Mouse (Mus musculus): ENCODE measurements at regions not wholly inside any gene's neighbourhood (a gene's known extent, or its start where the extent isn't known, plus 50 kb on each side); places are given as distances from the start of the nearest gene placed in this dataset.

DNA sequence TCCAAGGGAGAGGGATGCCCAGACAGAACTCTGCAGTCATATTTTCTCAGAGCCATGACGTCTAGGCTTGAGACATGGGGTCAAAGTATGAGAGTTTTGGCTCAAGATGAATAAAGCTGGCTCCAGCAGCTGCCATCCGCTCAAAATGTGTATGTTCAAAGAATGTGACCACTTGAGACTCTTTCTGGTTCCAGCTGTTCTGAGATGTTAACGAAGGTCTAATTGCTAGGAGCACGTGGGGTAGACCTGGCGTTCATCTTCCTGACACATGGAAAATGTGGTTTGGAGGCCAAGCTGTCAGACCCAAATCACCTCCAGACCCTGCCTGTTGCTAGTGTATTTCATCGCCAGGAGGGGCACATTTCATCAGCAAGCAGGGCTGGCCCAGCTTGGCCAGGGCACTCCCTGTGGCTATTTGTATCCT, 58.9 kb upstream of the Ankrd1 start:
- no peaks in the 10 kb centered on the region for H3K4me1 ChIP-seq (ENCODE audit: insufficient read depth)
- no peak overlapping the region for H3K4me3 ChIP-seq (ENCODE audit: low read depth, low read length)
- TF ChIP-seq EP300 (IDR thresholded peaks at IDR 0.05; ENCODE audit: low read depth) (no peak), CTCF (IDR thresholded peaks at IDR 0.05; ENCODE audit: low read depth) (no peak)
- no peak overlapping the region for H3K27ac ChIP-seq (ENCODE audit: low read depth)
- 68% methylated on average over 6 of the region's 6 CpGs for WGBS (ENCODE audit: insufficient replicate concordance)
- no peaks in the 10 kb centered on the region for H3K36me3 ChIP-seq (replicated peaks; ENCODE audit: insufficient read depth, low read length)
- H3K27me3 ChIP-seq (ENCODE audit: insufficient read depth, low read length), result no peaks in the 10 kb centered on the region
- no peak overlapping the region for H3K4me2 ChIP-seq (ENCODE audit: low read depth, low read length)
- H3K9ac ChIP-seq (replicated peaks), result no peak overlapping the region
- no peak for ATAC-seq
- no peak for DNase-seq
- H3K9me3 ChIP-seq (ENCODE audit: low read length), result no peaks in the 10 kb centered on the region

DNA sequence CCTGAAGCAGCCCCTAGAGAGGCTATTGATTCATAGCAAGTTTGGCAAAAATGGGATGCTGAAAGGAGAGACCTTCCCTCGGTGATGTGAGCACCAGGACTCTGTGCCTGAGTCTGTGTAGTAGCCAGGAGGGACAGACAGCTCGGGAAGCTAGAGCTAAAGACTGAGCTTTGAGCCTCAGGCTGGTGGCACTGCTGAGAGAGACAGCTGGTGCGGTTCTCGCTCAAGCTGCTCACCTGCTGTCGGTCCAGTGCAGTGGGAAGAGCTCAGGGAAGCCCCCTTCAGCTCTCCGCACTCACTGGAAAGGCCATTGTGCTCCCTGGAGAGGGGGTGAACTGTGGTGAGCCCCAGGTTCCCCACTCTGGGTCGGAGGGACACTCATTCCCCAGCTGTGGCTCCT, 60.4 kb upstream of the Ankrd1 start:
- no peak for ATAC-seq
- H3K4me1 ChIP-seq (ENCODE audit: insufficient read depth), result no peaks in the 10 kb centered on the region
- 66% methylated on average over 7 of the region's 7 CpGs for WGBS (ENCODE audit: insufficient replicate concordance)

DNA sequence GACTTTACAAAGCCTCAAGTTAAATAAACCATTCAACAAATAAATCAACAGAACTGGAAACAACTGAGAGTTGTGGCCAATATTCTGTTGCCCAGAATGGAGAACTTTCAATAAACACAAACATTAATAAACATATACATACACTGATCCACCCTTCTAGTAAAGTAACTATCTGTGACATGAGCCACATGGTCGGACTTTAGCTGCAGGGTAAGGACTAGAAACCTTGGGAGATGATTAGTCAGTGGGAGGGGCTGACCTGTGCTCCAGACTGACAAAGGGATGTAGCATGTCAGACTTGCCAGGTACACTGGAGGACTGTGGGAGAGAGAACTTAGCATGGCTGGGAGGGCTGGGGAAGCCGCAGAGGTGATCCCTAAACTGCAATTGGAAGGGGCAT, 61.6 kb upstream of the Ankrd1 start:
- no peak for DNase-seq
- H3K9me3 ChIP-seq (ENCODE audit: low read length), result no peaks in the 10 kb centered on the region
- WGBS (ENCODE audit: insufficient replicate concordance), result 74% methylated on average over 2 of the region's 2 CpGs
- TF ChIP-seq EP300 (IDR thresholded peaks at IDR 0.05; ENCODE audit: low read depth), result no peak
- no peak for TF ChIP-seq CTCF (IDR thresholded peaks at IDR 0.05; ENCODE audit: low read depth)
- no peaks in the 10 kb centered on the region for H3K4me1 ChIP-seq (ENCODE audit: insufficient read depth)
- no peak overlapping the region for H3K27ac ChIP-seq (ENCODE audit: low read depth)
- H3K4me3 ChIP-seq (ENCODE audit: low read depth, low read length), result no peak overlapping the region
- H3K9ac ChIP-seq (replicated peaks), result no peak overlapping the region
- H3K4me2 ChIP-seq (ENCODE audit: low read depth, low read length), result no peak overlapping the region
- ATAC-seq, result no peak
- no peaks in the 10 kb centered on the region for H3K27me3 ChIP-seq (ENCODE audit: insufficient read depth, low read length)
- no peaks in the 10 kb centered on the region for H3K36me3 ChIP-seq (replicated peaks; ENCODE audit: insufficient read depth, low read length)

More for the DNA sequence above, 60.4 kb upstream of the Ankrd1 start:
- no peak for TF ChIP-seq CTCF (IDR thresholded peaks at IDR 0.05; ENCODE audit: low read depth)
- H3K4me3 ChIP-seq (ENCODE audit: low read depth, low read length), result no peak overlapping the region
- no peaks in the 10 kb centered on the region for H3K9me3 ChIP-seq (ENCODE audit: low read length)
- no peak overlapping the region for H3K9ac ChIP-seq (replicated peaks)
- H3K27me3 ChIP-seq (ENCODE audit: insufficient read depth, low read length), result no peaks in the 10 kb centered on the region
- H3K27ac ChIP-seq (ENCODE audit: low read depth), result no peak overlapping the region
- no peak for DNase-seq
- no peak overlapping the region for H3K4me2 ChIP-seq (ENCODE audit: low read depth, low read length)
- no peaks in the 10 kb centered on the region for H3K36me3 ChIP-seq (replicated peaks; ENCODE audit: insufficient read depth, low read length)

DNA sequence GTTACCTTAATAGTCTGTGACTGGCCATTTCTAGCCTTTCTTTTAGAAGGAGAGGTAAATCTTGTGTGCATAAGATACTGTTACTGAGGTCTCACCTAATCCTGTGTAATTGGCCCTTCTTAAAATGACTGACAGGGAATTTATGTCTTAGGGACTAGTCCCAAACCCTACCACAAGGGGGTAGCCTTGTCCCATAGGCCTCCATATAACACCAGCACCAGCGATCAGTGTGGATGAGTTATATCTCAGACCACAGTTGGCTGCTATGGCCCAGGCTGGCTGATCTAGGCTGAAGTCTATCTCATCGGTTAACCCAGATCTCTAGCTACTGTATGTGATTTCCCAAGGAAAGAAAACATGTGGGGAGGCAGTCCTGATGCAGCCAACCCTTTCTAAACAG, 63.2 kb upstream of the Ankrd1 start:
- 7% methylated on average over 2 of the region's 2 CpGs for WGBS (ENCODE audit: insufficient replicate concordance)
- Histone ChIP-seq H3K4me2 (ENCODE audit: low read depth, low read length) (no peak overlapping the region), H3K27me3 (ENCODE audit: insufficient read depth, low read length) (no peaks in the 10 kb centered on the region), H3K4me3 (ENCODE audit: low read depth, low read length) (no peak overlapping the region), H3K4me1 (ENCODE audit: insufficient read depth) (no peaks in the 10 kb centered on the region), H3K36me3 (replicated peaks; ENCODE audit: insufficient read depth, low read length) (no peaks in the 10 kb centered on the region), H3K9me3 (ENCODE audit: low read length) (no peaks in the 10 kb centered on the region), H3K27ac (ENCODE audit: low read depth) (no peak overlapping the region), H3K9ac (replicated peaks) (no peak overlapping the region)
- ATAC-seq, result peak; percentile 58; the same call in 1 of the 2 replicates
- peak; percentile 93 for TF ChIP-seq CTCF (IDR thresholded peaks at IDR 0.05; ENCODE audit: low read depth)
- no peak for TF ChIP-seq EP300 (IDR thresholded peaks at IDR 0.05; ENCODE audit: low read depth)
- DNase-seq, result peak; percentile 64

DNA sequence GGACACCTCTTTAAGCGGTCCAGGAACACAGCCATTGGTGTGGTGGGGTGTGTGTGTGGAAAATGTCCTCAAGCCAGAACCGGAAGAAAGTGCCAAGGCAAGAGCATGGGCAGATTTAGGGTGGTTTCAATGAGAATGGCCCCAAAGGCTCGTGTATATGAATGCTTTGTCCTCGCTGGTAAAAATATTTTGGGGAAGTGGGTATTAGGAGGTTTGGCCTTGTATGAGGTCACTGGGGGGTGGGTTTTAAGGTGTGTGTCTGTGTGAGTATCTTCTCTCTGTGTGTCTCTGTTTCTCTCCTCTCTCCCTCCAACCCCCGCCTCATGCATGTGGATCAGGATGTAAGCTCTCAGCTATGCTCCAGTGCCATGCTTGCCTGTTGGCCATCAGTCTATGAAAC, 69.8 kb upstream of the Ankrd1 start:
- Histone ChIP-seq H3K4me3 (ENCODE audit: low read depth, low read length) (no peak overlapping the region), H3K4me1 (ENCODE audit: insufficient read depth) (no peaks in the 10 kb centered on the region), H3K27me3 (ENCODE audit: insufficient read depth, low read length) (no peaks in the 10 kb centered on the region), H3K9me3 (ENCODE audit: low read length) (no peaks in the 10 kb centered on the region), H3K36me3 (replicated peaks; ENCODE audit: insufficient read depth, low read length) (no peaks in the 10 kb centered on the region), H3K4me2 (ENCODE audit: low read depth, low read length) (no peak overlapping the region), H3K9ac (replicated peaks) (no peak overlapping the region), H3K27ac (ENCODE audit: low read depth) (no peak overlapping the region)
- ATAC-seq (no peak), DNase-seq (no peak)
- TF ChIP-seq EP300 (IDR thresholded peaks at IDR 0.05; ENCODE audit: low read depth) (no peak), CTCF (IDR thresholded peaks at IDR 0.05; ENCODE audit: low read depth) (no peak)
- 60% methylated on average over 5 of the region's 5 CpGs for WGBS (ENCODE audit: insufficient replicate concordance)

DNA sequence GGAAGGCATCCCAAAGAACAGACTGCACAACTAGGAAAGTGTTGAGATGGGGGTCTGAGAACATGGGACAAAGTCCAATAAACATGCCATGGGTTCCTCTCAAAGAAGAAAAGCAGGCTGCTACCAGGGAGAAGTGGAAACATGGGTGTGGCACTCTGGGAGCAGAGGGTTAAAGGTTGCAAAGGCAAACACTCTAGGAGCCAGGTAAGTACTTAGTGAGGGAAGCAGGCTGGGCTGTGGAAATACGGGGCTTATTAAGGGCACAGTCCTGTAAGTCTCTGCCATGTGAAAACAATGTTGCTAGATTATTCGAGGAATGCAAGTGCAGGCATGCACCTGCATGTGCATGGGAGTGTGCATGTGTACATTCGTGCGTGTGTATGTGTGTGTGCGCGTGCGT, 71.7 kb upstream of the Ankrd1 start:
- DNase-seq (no peak), ATAC-seq (no peak)
- no peaks in the 10 kb centered on the region for H3K9me3 ChIP-seq (ENCODE audit: low read length)
- H3K4me3 ChIP-seq (ENCODE audit: low read depth, low read length), result no peak overlapping the region
- TF ChIP-seq CTCF (IDR thresholded peaks at IDR 0.05; ENCODE audit: low read depth) (no peak), EP300 (IDR thresholded peaks at IDR 0.05; ENCODE audit: low read depth) (no peak)
- no peaks in the 10 kb centered on the region for H3K4me1 ChIP-seq (ENCODE audit: insufficient read depth)
- H3K4me2 ChIP-seq (ENCODE audit: low read depth, low read length), result no peak overlapping the region
- no peak overlapping the region for H3K27ac ChIP-seq (ENCODE audit: low read depth)
- H3K9ac ChIP-seq (replicated peaks), result no peak overlapping the region
- 88% methylated on average over 7 of the region's 7 CpGs for WGBS (ENCODE audit: insufficient replicate concordance)
- H3K36me3 ChIP-seq (replicated peaks; ENCODE audit: insufficient read depth, low read length), result no peaks in the 10 kb centered on the region
- H3K27me3 ChIP-seq (ENCODE audit: insufficient read depth, low read length), result no peaks in the 10 kb centered on the region

DNA sequence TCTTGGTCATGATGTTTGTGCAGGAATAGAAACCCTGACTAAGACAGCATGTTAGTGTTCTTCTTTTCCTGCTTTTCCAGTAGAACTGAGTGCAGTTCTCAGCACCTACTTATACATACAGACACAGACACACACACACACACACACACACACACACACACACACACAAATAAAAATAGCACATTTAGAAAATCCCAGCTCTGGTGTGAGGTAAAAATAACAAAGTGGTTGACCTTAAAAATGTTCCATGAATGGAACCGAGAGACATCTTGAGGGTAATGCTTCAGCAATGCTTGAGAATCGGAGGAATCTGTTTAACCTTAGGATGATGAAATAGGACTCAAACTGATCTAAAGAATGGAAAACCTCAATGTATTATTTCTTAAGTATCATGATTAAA, 84.4 kb upstream of the Ankrd1 start:
- no peak for ATAC-seq
- no peak overlapping the region for H3K27ac ChIP-seq (ENCODE audit: low read depth)
- H3K27me3 ChIP-seq (ENCODE audit: insufficient read depth, low read length), result no peaks in the 10 kb centered on the region

More for the DNA sequence above, 84.4 kb upstream of the Ankrd1 start:
- WGBS (ENCODE audit: insufficient replicate concordance), result 86% methylated on average over 2 of the region's 2 CpGs
- no peak overlapping the region for H3K9ac ChIP-seq (replicated peaks)
- H3K36me3 ChIP-seq (replicated peaks; ENCODE audit: insufficient read depth, low read length), result no peaks in the 10 kb centered on the region
- H3K9me3 ChIP-seq (ENCODE audit: low read length), result no peaks in the 10 kb centered on the region
- DNase-seq, result no peak
- H3K4me2 ChIP-seq (ENCODE audit: low read depth, low read length), result no peak overlapping the region
- H3K4me3 ChIP-seq (ENCODE audit: low read depth, low read length), result no peak overlapping the region
- H3K4me1 ChIP-seq (ENCODE audit: insufficient read depth), result no peaks in the 10 kb centered on the region
- TF ChIP-seq EP300 (IDR thresholded peaks at IDR 0.05; ENCODE audit: low read depth), result no peak

Data from liver, postnatal 0 days (tissue).